Mouse (Mus musculus) intestine, postnatal 0 days (tissue): ENCODE measurements around the gene Gm45521. TPM values are rescaled to one million over a fixed set of nuclear protein-coding genes. Genes with fewer than 3 reads are reported as not detected.
A peak's percentile ranks its signal among the peaks of the same experiment; 100 is the strongest.

Source experiments
- ATAC-seq: fragments of 200-750 bp; cut with Nextera tagmentation; 2 replicates; pipeline ENCODE4 v1.8.0; 2017; ENCODE audit warnings: mild to moderate bottlenecking, moderate TSS enrichment, moderate library complexity
- H3K27ac ChIP-seq: fragments of 300-500 bp; sonication (generic); 2 replicates; pipeline ENCODE4 v1.5.1; 2014; ENCODE audit warnings: mild to moderate bottlenecking, low read depth, low read length, moderate library complexity
- H3K27me3 ChIP-seq: fragments of 300-500 bp; sonication (generic); replicated peaks from 2 replicates; pipeline ENCODE4 v1.6.1; 2014; ENCODE audit warnings: low read length, mixed read lengths; ENCODE audit not compliant: control insufficient read depth, insufficient read depth
- H3K36me3 ChIP-seq: fragments of 300-500 bp; sonication (generic); 2 replicates; pipeline ENCODE4 v1.6.1; 2014; ENCODE audit warnings: mild to moderate bottlenecking, moderate library complexity; ENCODE audit not compliant: control insufficient read depth, insufficient read depth
- H3K4me1 ChIP-seq: fragments of 300-500 bp; sonication (generic); replicated peaks from 2 replicates; pipeline ENCODE4 v1.6.1; 2014; ENCODE audit warnings: antibody characterized with exemption, low read length, mixed read lengths; ENCODE audit not compliant: control insufficient read depth, insufficient read depth
- H3K4me2 ChIP-seq: fragments of 300-500 bp; sonication (generic); replicated peaks from 2 replicates; pipeline ENCODE4 v1.6.1; 2014; ENCODE audit warnings: low read depth, mild to moderate bottlenecking, moderate library complexity
- H3K4me3 ChIP-seq: fragments of 300-500 bp; sonication (generic); 2 replicates; pipeline ENCODE4 v1.5.1; 2014; ENCODE audit warnings: low read depth, low read length
- H3K9ac ChIP-seq: fragments of 300-500 bp; sonication (generic); 2 replicates; pipeline ENCODE4 v1.6.1; 2014; ENCODE audit warnings: mild to moderate bottlenecking, low read depth, low read length
- H3K9me3 ChIP-seq: fragments of 300-500 bp; sonication (generic); 2 replicates; pipeline ENCODE4 v1.6.1; 2016; ENCODE audit warnings: mixed run types; ENCODE audit not compliant: control insufficient read depth
- CTCF ChIP-seq: sonication (generic); IDR thresholded peaks from 2 replicates; pipeline ENCODE4 v1.5.1; 2016; ENCODE audit warnings: low read depth, mild to moderate bottlenecking, control low read depth, antibody characterized with exemption, moderate library complexity
- WGBS: fragments of 180-500 bp; shearing (Covaris S2); extraction: QIAGEN DNeasy Blood & Tissue Kit; methylation state at CpG from one replicate; pipeline ENCODE4 v1.1.7; 2014; 5-methylcytosine and 5-hydroxymethylcytosine counted together
- polyA plus RNA-seq: library from polyadenylated mRNA; unstranded; fragments of >200 nt; fragmentation: Nextera tagmentation; extraction: Ambion mirVana; gene quantifications from 2 replicates; pipeline ENCODE4 v1.2.1, GENCODE M21; 2015

Gene Gm45521
- not detected in 2 replicates for polyA plus RNA-seq

DNA sequence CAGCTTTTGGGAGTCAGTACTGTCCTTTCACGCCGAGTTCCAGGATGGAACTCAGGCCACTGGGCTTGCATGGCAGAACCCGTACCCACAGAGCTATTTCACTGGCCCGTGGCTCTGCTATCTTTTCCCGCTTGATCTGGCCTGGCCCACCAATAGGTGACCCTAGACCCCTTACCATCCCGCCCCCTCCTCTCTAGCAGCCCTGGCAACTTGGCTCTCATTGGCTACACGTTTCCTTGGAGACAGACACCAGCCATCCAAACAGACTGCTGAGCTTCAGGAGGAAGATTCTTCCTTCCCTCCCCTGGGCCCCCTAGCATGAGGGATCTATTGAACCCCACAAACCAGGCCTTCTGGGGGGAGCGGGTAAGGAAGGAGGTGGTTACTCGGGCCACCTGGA lies at the start of gene Gm45521:
Gene Gm45521, plus strand, starts transcription at position 240 of the 400 bp plus-strand sequence.
- H3K27me3 ChIP-seq, result no peaks in the 10 kb centered on the region
- WGBS, result 74% methylated on average over 9 of the region's 9 CpGs

DNA sequence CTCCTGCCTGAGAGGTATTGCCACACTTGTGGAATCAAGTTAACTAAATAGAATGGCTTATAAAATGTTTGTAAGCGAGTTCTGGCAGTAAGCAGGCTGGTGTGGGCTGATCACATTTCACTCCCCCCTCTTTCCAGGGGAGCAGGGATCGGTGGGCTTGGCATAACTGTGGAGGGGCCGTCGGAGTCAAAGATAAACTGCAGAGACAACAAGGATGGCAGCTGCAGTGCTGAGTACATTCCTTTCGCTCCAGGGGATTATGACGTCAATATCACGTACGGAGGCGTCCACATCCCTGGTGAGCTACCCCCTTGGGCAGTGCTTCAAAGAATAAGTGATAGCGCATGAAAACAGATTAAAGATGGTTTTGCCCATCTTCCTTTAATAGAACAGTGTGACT lies 47.6 kb upstream of the Gm45521 start:
- H3K36me3 ChIP-seq, result peaks cover 75% of the 10 kb centered on the region
- WGBS, result 71% methylated on average over 10 of the region's 10 CpGs

More for the DNA sequence above, at the start of gene Gm45521:
- H3K9ac ChIP-seq, result no peak within 1 kb of the TSS
- H3K9me3 ChIP-seq, result no peaks in the 10 kb centered on the region
- no peak within 1 kb of the TSS for H3K4me3 ChIP-seq
- ATAC-seq, result no peak
- no peak within 1 kb of the TSS for H3K4me2 ChIP-seq
- 0 out of 2 replicates have a peak, but pooled peaks cover under 1% of the 10 kb centered on the region for H3K36me3 ChIP-seq
- peaks cover 3% of the 10 kb centered on the region for H3K4me1 ChIP-seq
- TF ChIP-seq CTCF, result no peak
- no peak within 1 kb of the TSS for H3K27ac ChIP-seq

DNA sequence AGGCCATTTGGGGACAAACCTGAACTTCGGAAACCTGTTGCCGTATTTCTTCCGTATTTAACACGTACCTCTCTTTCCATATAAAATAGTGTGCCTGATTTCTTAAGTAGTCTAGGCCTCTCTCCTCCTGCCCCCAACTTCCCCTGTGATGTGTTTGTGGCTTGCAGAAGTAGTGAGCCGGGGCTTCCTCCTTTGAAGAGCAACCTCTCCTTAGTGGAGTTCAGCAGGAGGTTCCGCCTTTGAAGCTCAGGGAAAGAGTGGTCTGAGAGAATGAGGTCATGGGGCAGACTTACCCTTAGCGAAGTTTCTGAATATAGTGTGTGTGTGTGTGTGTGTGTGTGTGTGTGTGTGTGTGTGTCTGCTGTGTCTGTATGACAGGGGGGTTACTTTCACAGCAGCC lies 43.2 kb upstream of the Gm45521 start:
- no peak overlapping the region for H3K9ac ChIP-seq
- no peak for TF ChIP-seq CTCF
- no peaks in the 10 kb centered on the region for H3K9me3 ChIP-seq
- ATAC-seq, result no peak
- WGBS, result 78% methylated on average over 7 of the region's 7 CpGs
- H3K4me1 ChIP-seq, result no peaks in the 10 kb centered on the region; the same call in 1 of the 2 replicates
- H3K36me3 ChIP-seq, result peaks cover 79% of the 10 kb centered on the region
- no peak overlapping the region for H3K4me2 ChIP-seq
- H3K4me3 ChIP-seq, result no peak overlapping the region
- no peaks in the 10 kb centered on the region for H3K27me3 ChIP-seq
- no peak overlapping the region for H3K27ac ChIP-seq

More for the DNA sequence above, 47.6 kb upstream of the Gm45521 start:
- Histone ChIP-seq H3K4me1 (no peaks in the 10 kb centered on the region), H3K4me2 (no peak overlapping the region), H3K27ac (no peak overlapping the region), H3K9ac (no peak overlapping the region), H3K4me3 (no peak overlapping the region), H3K9me3 (no peaks in the 10 kb centered on the region), H3K27me3 (no peaks in the 10 kb centered on the region)
- no peak for TF ChIP-seq CTCF
- ATAC-seq, result no peak

DNA sequence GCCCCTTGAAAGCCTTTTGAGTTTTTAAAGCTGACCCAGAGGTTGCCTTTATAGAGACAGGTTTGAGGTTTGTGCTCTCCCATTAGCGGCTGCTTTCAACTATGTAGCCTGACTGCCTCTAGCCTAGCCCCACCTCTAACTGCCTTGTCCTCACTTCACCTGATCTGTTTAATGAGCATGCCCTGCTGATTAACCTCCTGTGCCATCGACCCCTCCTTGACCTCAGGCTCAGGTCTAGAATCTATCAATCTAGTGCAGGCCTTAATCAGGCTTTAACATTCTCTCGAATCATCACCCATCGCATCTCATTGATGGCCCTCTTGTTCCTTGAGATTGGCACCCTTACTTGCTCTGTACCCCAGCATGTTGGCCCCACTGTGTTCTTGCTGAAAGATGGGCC lies 42.6 kb upstream of the Gm45521 start:
- WGBS, result 64% methylated on average over 4 of the region's 4 CpGs
- H3K27me3 ChIP-seq, result no peaks in the 10 kb centered on the region
- peaks cover 79% of the 10 kb centered on the region for H3K36me3 ChIP-seq
- H3K4me1 ChIP-seq, result no peaks in the 10 kb centered on the region; the same call in 1 of the 2 replicates
- H3K4me3 ChIP-seq, result no peak overlapping the region
- ATAC-seq, result no peak
- no peak overlapping the region for H3K4me2 ChIP-seq
- no peak overlapping the region for H3K27ac ChIP-seq
- no peak for TF ChIP-seq CTCF
- H3K9me3 ChIP-seq, result no peaks in the 10 kb centered on the region
- H3K9ac ChIP-seq, result no peak overlapping the region

DNA sequence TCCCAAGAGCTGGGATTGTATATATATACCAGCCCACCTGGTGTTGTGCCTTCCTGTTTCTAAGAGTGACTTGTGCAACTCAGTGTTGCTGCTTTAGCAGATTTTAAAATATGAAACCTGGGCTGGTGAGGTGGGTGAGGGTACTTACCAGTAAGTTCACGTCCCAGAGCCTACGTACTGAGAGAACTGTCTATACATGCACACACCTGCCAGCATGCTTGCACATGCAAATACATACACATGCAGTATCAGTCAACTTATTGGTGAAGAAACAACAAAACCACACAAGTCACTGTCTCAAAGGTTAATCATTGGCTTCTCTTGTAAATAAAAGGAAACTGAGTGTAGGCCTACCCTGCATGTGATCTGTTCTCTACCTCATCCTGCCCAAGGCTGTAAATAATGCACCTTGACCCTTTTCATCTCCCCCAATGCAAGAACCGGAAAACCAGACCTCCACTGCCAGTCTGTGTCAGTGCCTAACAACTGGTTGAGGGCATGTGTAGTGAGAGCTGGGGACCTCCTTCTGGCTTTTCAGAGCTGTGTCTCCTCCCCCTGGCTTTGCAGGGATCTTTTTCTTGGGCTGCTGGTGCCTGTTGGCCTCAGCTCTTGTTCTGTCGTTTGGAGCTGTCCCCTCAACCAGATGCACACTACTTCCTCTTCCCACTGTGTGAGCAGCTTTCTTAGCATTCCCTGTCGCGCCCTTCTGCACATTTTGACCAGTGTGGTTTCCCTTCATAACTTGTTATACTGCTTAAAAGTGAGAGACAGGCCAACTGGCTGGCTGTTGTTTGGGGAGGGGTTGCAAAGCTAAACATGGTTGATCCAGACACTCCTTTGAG lies 38.7 kb upstream of the Gm45521 start:
- H3K27me3 ChIP-seq, result no peaks in the 10 kb centered on the region
- no peak overlapping the region for H3K4me2 ChIP-seq
- no peak overlapping the region for H3K4me3 ChIP-seq
- 56% methylated on average over 6 of the region's 6 CpGs for WGBS
- peak; percentile 68 for ATAC-seq
- peaks cover 86% of the 10 kb centered on the region for H3K36me3 ChIP-seq
- peak overlapping the region; percentile 50 for H3K27ac ChIP-seq
- H3K4me1 ChIP-seq, result no peaks in the 10 kb centered on the region; the same call in 1 of the 2 replicates
- H3K9me3 ChIP-seq, result no peaks in the 10 kb centered on the region
- H3K9ac ChIP-seq, result no peak overlapping the region
- TF ChIP-seq CTCF, result no peak

DNA sequence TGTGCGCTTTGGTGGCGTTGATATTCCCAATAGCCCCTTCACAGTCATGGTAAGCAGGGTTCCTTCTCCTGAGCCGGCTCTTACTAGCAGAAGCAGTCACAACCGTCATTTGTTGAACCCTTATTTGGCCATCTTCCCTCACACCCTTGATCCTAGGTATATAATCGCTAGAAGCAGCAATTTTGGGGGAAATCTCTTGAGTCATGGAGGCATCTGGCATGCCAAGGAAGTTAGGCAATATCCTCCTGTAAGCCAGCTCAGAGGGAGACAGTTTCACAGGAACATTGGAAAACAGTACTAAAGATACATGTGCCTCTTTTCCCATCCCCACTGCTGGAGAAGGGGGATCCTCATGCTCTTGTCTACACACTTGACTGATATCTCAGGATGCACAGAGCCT lies 37.8 kb upstream of the Gm45521 start:
- H3K4me2 ChIP-seq, result no peak overlapping the region

More for the DNA sequence above, 37.8 kb upstream of the Gm45521 start:
- no peaks in the 10 kb centered on the region for H3K9me3 ChIP-seq
- H3K9ac ChIP-seq, result no peak overlapping the region
- peaks cover 85% of the 10 kb centered on the region for H3K36me3 ChIP-seq
- H3K27me3 ChIP-seq, result no peaks in the 10 kb centered on the region
- 84% methylated on average over 5 of the region's 5 CpGs for WGBS
- ATAC-seq, result no peak
- H3K4me1 ChIP-seq, result no peaks in the 10 kb centered on the region; the same call in 1 of the 2 replicates
- TF ChIP-seq CTCF, result no peak
- H3K27ac ChIP-seq, result 0 out of 2 replicates have a peak overlapping the region, but pooled peaks have one; percentile 50
- no peak overlapping the region for H3K4me3 ChIP-seq
